Mouse (Mus musculus): ENCODE results near the gene Snx29.

The Snx29 gene

GRCm38 (mm10) chr16:11795758-11796460 is 473.2 kb downstream of the Snx29 start:
- DNase-seq, result no peak

- DNase-seq, result no peak
Measured at GRCm38 (mm10) chr16:11801960-11802539, 479.3 kb downstream of the Snx29 start.

Measured in cerebellum, postnatal 10 days (tissue).